Mouse (Mus musculus) G1E (cell line): ENCODE measurements around the gene H2al2a.

Source experiments
- CTCF ChIP-seq: IDR thresholded peaks from 2 replicates; pipeline ENCODE4 v1.5.1; 2012; ENCODE audit warnings: low read depth, low read length, inconsistent platforms, mixed read lengths
- GATA1 ChIP-seq: IDR thresholded peaks from 2 replicates; pipeline ENCODE4 v1.6.1; 2012; ENCODE audit warnings: borderline replicate concordance, low read length, inconsistent platforms, mixed read lengths
- GATA2 ChIP-seq: IDR thresholded peaks from 2 replicates; pipeline ENCODE4 v1.6.1; 2012; ENCODE audit warnings: low read depth, low read length, inconsistent platforms, borderline replicate concordance
- POLR2AphosphoS5 ChIP-seq: IDR thresholded peaks from 2 replicates; pipeline ENCODE4 v1.6.1; 2012; ENCODE audit warnings: low read depth, low read length, inconsistent platforms; ENCODE audit not compliant: insufficient replicate concordance
- TAL1 ChIP-seq: conservative IDR thresholded peaks from 2 replicates; pipeline ENCODE4 v1.6.1; 2012; ENCODE audit warnings: low read depth, low read length, inconsistent platforms, mixed read lengths

- TF ChIP-seq CTCF (no peak), GATA2 (no peak), GATA1 (no peak), TAL1 (no peak), POLR2AphosphoS5 (no peak)
Measured at GRCm38 (mm10) chr2:17986694-17987093, 10.1 kb downstream of the H2al2a start.
